Mouse (Mus musculus) embryonic fibroblast, embryonic 13.5 days (primary cell): ENCODE measurements around the gene Olfr895.

Source experiments
- CTCF ChIP-seq: IDR thresholded peaks from 2 replicates; pipeline ENCODE4 v1.5.1; 2011; ENCODE audit warnings: mild to moderate bottlenecking, control low read depth, low read length, moderate library complexity, borderline replicate concordance; ENCODE audit not compliant: insufficient read depth
- POLR2A ChIP-seq: IDR thresholded peaks from 2 replicates; pipeline ENCODE4 v1.6.1; 2011; ENCODE audit warnings: low read depth, mild to moderate bottlenecking, control low read depth, low read length, moderate library complexity

- TF ChIP-seq CTCF (no peak), POLR2A (no peak)
Observed at GRCm38 (mm10) chr9:38290807-38291206, 23.2 kb downstream of the Olfr895 start, which contains the start of gene Olfr896-ps1.
